Mouse (Mus musculus) kidney, embryonic 14.5 days (tissue): ENCODE measurements around the gene Eya2. TPM values are rescaled to one million over a fixed set of nuclear protein-coding genes. Genes with fewer than 3 reads are reported as not detected.
A peak's percentile ranks its signal among the peaks of the same experiment; 100 is the strongest.

Experiments used
- ATAC-seq: fragments of 200-750 bp; cut with Nextera tagmentation; 2 replicates; pipeline ENCODE4 v1.8.0; 2017; ENCODE audit warnings: moderate number of reproducible peaks, mild to moderate bottlenecking, moderate TSS enrichment, moderate library complexity; ENCODE audit not compliant: low FRiP score, low TSS enrichment
- H3K27ac ChIP-seq: fragments of 300-500 bp; sonication (generic); 2 replicates; pipeline ENCODE4 v1.5.1; 2014; ENCODE audit warnings: low read depth, mild to moderate bottlenecking, low read length, moderate library complexity, mixed read lengths
- H3K27me3 ChIP-seq: fragments of 300-500 bp; sonication (generic); 2 replicates; pipeline ENCODE4 v1.6.1; 2014; ENCODE audit warnings: mild to moderate bottlenecking, low read length; ENCODE audit not compliant: control insufficient read depth, insufficient read depth
- H3K36me3 ChIP-seq: fragments of 300-500 bp; sonication (generic); 2 replicates; pipeline ENCODE4 v1.6.1; 2014; ENCODE audit warnings: low read length, mixed read lengths; ENCODE audit not compliant: control insufficient read depth, insufficient read depth
- H3K4me1 ChIP-seq: fragments of 300-500 bp; sonication (generic); 2 replicates; pipeline ENCODE4 v1.6.1; 2014; ENCODE audit warnings: low read length, mixed read lengths; ENCODE audit not compliant: control insufficient read depth, insufficient read depth
- H3K4me2 ChIP-seq: fragments of 300-500 bp; sonication (generic); replicated peaks from 2 replicates; pipeline ENCODE4 v1.6.1; 2014; ENCODE audit warnings: low read depth, mild to moderate bottlenecking, low read length
- H3K4me3 ChIP-seq: fragments of 300-500 bp; sonication (generic); 2 replicates; pipeline ENCODE4 v1.5.1; 2014; ENCODE audit warnings: mild to moderate bottlenecking, low read length
- H3K9ac ChIP-seq: fragments of 300-500 bp; sonication (generic); 2 replicates; pipeline ENCODE4 v1.6.1; 2014; ENCODE audit warnings: low read depth, mild to moderate bottlenecking, low read length, moderate library complexity
- H3K9me3 ChIP-seq: fragments of 300-500 bp; sonication (generic); 2 replicates; pipeline ENCODE4 v1.6.1; 2016; ENCODE audit warnings: low read length; ENCODE audit not compliant: control insufficient read depth
- WGBS: fragments of 180-500 bp; shearing (Covaris S2); extraction: QIAGEN DNeasy Blood & Tissue Kit; methylation state at CpG from one replicate; pipeline ENCODE4 v1.1.7; 2014; 5-methylcytosine and 5-hydroxymethylcytosine counted together
- polyA plus RNA-seq: library from polyadenylated mRNA; unstranded; fragments of >200 nt; fragmentation: Nextera tagmentation; extraction: Ambion mirVana; gene quantifications from 2 replicates; pipeline ENCODE4 v1.2.1, GENCODE M21; 2014

Gene Eya2
- polyA plus RNA-seq, 1 experiment from 2014 or later, result 10.4 TPM

- Histone ChIP-seq H3K27ac (peak overlapping the region; percentile 37; the same call in 1 of the 2 replicates), H3K9ac (no peak overlapping the region), H3K9me3 (no peaks in the 10 kb centered on the region), H3K4me2 (no peak overlapping the region), H3K4me1 (0 out of 2 replicates have a peak, but pooled peaks cover 13% of the 10 kb centered on the region), H3K4me3 (no peak overlapping the region), H3K27me3 (peaks cover 12% of the 10 kb centered on the region), H3K36me3 (no peaks in the 10 kb centered on the region)
- 9% methylated on average over 11 of the region's 11 CpGs for WGBS
- ATAC-seq, result peak; percentile 62
These were observed 35.2 kb upstream of the Eya2 start for GRCm38 (mm10) chr2:165559506-165560235.

DNA sequence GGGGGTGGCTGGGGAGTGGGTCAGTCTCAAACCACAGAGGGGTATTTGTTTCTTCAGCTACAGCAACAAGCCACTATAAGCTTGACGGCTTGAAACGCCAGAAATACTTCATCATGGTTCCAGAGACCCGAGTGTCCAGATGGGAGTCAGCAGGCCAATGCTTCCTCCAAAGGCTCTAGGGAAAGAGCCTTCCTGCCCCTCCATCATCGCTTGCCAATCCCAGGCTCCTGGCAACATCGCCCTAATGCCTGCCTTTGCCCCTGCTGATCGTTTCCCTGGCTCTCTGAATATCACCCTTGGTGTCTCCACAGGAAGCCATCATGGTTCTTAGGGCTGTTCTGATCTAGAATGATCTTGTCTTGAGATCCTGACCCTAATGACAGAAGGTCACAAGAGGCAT is 33.0 kb upstream of the Eya2 start:
- ATAC-seq, result no peak
- H3K4me3 ChIP-seq, result no peak overlapping the region
- no peaks in the 10 kb centered on the region for H3K9me3 ChIP-seq
- H3K36me3 ChIP-seq, result no peaks in the 10 kb centered on the region
- peaks cover 12% of the 10 kb centered on the region for H3K27me3 ChIP-seq
- WGBS, result 87% methylated on average over 6 of the region's 6 CpGs
- H3K27ac ChIP-seq, result no peak overlapping the region
- H3K4me2 ChIP-seq, result no peak overlapping the region
- H3K4me1 ChIP-seq, result 0 out of 2 replicates have a peak, but pooled peaks cover 13% of the 10 kb centered on the region
- no peak overlapping the region for H3K9ac ChIP-seq

- no peak for ATAC-seq
- 1% methylated on average over 48 of the region's 52 CpGs for WGBS
- Histone ChIP-seq H3K27me3 (peaks cover 12% of the 10 kb centered on the region), H3K4me2 (peak overlapping the region; percentile 84), H3K36me3 (no peaks in the 10 kb centered on the region), H3K27ac (no peak overlapping the region), H3K9ac (peak overlapping the region; percentile 47), H3K9me3 (no peaks in the 10 kb centered on the region), H3K4me3 (peak overlapping the region; percentile 44), H3K4me1 (0 out of 2 replicates have a peak, but pooled peaks cover 13% of the 10 kb centered on the region)
These were observed 31.4 kb upstream of the Eya2 start for GRCm38 (mm10) chr2:165563298-165564058.

DNA sequence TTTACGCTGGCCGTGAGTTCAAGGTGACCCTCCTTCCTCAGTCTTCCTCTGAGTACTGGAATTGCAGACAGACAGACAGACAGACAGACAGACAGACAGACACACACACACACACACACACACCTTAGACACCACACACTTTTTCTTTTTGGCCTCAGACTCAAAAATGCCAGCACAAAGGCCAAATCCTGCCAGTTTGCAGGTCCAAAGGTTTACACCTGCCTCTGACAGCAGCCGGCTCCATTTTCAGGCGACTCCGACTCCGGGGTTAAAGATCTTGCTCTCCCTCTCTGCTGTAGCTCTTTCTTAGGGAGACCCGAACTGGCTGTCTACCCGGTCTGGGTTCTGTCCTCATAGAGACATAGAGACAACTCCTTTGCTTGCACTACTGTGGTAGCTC is 30.7 kb upstream of the Eya2 start:
- Histone ChIP-seq H3K27me3 (peaks cover 12% of the 10 kb centered on the region), H3K27ac (no peak overlapping the region), H3K4me2 (no peak overlapping the region), H3K36me3 (no peaks in the 10 kb centered on the region), H3K4me3 (no peak overlapping the region), H3K9me3 (no peaks in the 10 kb centered on the region), H3K9ac (no peak overlapping the region), H3K4me1 (0 out of 2 replicates have a peak, but pooled peaks cover 13% of the 10 kb centered on the region)
- no peak for ATAC-seq
- 55% methylated on average over 8 of the region's 8 CpGs for WGBS

DNA sequence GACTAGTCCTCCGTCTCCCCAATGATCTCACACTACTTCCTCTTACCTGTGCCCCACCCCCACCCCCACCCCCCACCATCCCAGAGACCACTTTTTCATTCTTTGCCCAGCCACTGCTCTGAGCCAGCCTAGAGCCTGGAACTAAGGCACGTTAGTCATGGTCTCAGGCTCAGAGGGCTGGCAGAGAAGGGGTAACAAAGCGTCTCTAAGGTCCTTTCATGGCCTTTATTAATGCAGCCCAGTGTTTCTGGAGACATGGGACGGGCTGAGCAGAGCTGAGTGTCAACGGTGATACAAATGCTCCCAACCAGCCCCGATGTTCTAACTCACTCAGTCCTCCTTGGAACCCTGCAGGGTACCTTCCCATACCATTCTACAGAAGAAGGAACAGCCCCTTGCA is 30.2 kb upstream of the Eya2 start:
- Histone ChIP-seq H3K4me2 (no peak overlapping the region), H3K27ac (no peak overlapping the region), H3K4me3 (no peak overlapping the region), H3K9ac (no peak overlapping the region), H3K27me3 (peaks cover 12% of the 10 kb centered on the region), H3K36me3 (no peaks in the 10 kb centered on the region), H3K4me1 (0 out of 2 replicates have a peak, but pooled peaks cover 13% of the 10 kb centered on the region), H3K9me3 (no peaks in the 10 kb centered on the region)
- ATAC-seq, result no peak
- 61% methylated on average over 6 of the region's 6 CpGs for WGBS

DNA sequence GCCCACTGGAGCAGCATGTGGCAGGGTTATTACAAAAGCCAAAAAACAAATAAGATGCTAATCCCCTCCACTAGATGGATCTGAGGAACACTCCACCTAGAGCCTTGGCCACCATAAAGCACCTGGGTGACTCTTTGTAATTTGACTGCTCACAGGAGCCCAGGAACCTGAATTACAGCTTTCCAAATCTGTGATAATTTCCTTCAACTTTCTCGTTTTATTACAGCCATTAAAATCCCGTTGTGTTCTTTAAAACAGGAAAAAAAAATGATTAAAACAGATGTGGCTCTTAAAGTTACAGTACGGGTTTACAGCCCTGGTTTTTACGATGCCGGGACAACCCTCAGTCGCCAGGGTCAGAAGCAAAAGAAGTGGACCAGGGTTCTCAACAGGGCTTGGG is 27.9 kb upstream of the Eya2 start:
- no peaks in the 10 kb centered on the region for H3K9me3 ChIP-seq
- H3K4me3 ChIP-seq, result no peak overlapping the region
- ATAC-seq, result no peak
- WGBS, result 27% methylated on average over 6 of the region's 6 CpGs
- H3K36me3 ChIP-seq, result no peaks in the 10 kb centered on the region
- peaks cover 12% of the 10 kb centered on the region for H3K27me3 ChIP-seq
- H3K9ac ChIP-seq, result no peak overlapping the region
- H3K4me1 ChIP-seq, result 0 out of 2 replicates have a peak, but pooled peaks cover 5% of the 10 kb centered on the region
- no peak overlapping the region for H3K4me2 ChIP-seq
- no peak overlapping the region for H3K27ac ChIP-seq

DNA sequence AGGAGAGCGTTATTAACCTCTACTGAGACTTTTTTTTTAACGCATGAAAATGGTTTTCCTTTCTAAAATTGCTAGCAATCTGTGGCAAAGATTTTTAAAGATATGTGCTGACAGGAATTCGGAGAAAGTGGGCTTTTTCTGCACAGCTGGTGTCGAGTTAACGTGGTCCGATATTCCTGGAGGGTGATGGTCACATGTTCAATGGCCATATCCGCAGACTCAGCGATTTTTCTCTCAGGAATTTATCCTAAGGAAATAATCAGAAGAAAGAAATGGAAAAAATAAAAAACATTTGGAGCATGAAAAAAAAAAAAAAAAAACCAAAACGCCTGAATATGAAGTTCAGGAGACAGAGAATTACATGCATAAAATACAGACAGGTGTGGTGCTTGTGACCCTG is 27.0 kb upstream of the Eya2 start:
- no peak for ATAC-seq
- WGBS, result 76% methylated on average over 9 of the region's 9 CpGs
- H3K36me3 ChIP-seq, result no peaks in the 10 kb centered on the region
- H3K4me2 ChIP-seq, result no peak overlapping the region
- H3K27ac ChIP-seq, result no peak overlapping the region
- no peak overlapping the region for H3K9ac ChIP-seq
- 0 out of 2 replicates have a peak, but pooled peaks cover 5% of the 10 kb centered on the region for H3K4me1 ChIP-seq
- H3K9me3 ChIP-seq, result no peaks in the 10 kb centered on the region
- H3K27me3 ChIP-seq, result peaks cover 12% of the 10 kb centered on the region
- no peak overlapping the region for H3K4me3 ChIP-seq

- H3K9me3 ChIP-seq, result no peaks in the 10 kb centered on the region
- no peak overlapping the region for H3K9ac ChIP-seq
- H3K4me2 ChIP-seq, result no peak overlapping the region
- H3K4me1 ChIP-seq, result no peaks in the 10 kb centered on the region
- peaks cover 6% of the 10 kb centered on the region; the same call in 1 of the 2 replicates for H3K27me3 ChIP-seq
- H3K4me3 ChIP-seq, result no peak overlapping the region
- no peak for ATAC-seq
- H3K36me3 ChIP-seq, result no peaks in the 10 kb centered on the region
- H3K27ac ChIP-seq, result no peak overlapping the region
- 59% methylated on average over 6 of the region's 6 CpGs for WGBS
These were observed 25.9 kb upstream of the Eya2 start for GRCm38 (mm10) chr2:165568911-165569310.
